Mouse (Mus musculus): Measurements from ENCODE around the gene Rapgef5. TPM values are rescaled to one million over a fixed set of nuclear protein-coding genes. Genes with fewer than 3 reads are reported as not detected.

Rapgef5 gene
- polyA plus RNA-seq, 1 experiment from 2014 or later = 7.9 TPM

DNA sequence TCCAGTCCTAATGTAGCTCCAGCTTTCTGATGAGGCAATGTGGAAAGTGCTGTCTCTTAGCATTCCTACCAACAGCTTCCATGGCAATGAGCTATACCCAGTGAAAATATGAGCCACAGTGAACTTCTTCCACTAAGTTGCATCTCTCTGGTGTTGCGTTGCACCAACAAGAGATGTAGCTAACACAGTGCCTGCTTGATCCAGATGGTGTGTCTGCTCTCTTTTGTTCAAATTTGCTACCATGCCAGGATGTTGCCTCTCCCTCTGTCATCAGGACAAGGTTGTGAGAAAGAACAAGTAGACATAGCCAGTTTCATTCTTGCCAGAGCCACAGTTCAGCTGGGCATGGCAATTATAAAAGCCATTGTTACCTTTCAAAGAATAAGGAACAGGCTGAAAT, 18.9 kb upstream of the Rapgef5 start:
- no peaks in the 10 kb centered on the region for H3K27me3 ChIP-seq (ENCODE audit: control insufficient read depth, insufficient read depth, low read length)
- WGBS = 95% methylated on average over 1 of the region's 1 CpGs

DNA sequence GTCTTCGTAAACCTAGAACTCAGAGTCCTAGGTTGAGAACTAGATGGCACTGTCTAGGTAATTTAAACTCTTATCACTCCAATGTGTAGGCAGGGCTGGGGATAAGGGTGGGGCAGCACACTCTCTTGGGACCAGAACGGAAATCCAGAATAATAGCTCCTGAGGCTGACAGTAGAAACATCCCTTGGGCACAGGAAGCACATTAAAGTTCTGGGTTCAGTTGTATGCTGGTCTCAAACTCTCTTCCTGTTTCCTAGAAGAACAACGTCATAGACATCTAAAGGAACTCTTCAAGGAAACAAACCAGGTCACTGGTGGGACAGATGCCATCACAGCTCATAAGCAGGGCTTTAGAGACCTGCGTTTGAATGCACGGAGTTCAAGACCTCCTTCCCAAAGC, 17.0 kb upstream of the Rapgef5 start:
- ATAC-seq (replicated peaks; ENCODE audit: low FRiP score) (no peak), DNase-seq (ENCODE audit: low spot score) (no peak)
- H3K4me1 ChIP-seq (replicated peaks; ENCODE audit: control insufficient read depth, insufficient read depth, low read length) = no peaks in the 10 kb centered on the region
- no peaks in the 10 kb centered on the region for H3K36me3 ChIP-seq (ENCODE audit: control insufficient read depth, insufficient read depth, low read length)
- H3K4me3 ChIP-seq (ENCODE audit: low read depth, low read length) = no peak overlapping the region
- no peaks in the 10 kb centered on the region for H3K27me3 ChIP-seq (ENCODE audit: control insufficient read depth, insufficient read depth, low read length)
- no peak overlapping the region for H3K4me2 ChIP-seq (ENCODE audit: low read depth, low read length, severe bottlenecking)
- no peaks in the 10 kb centered on the region for H3K9me3 ChIP-seq (ENCODE audit: control insufficient read depth, low read length)
- no peak overlapping the region for H3K9ac ChIP-seq (ENCODE audit: low read length)
- WGBS = 89% methylated on average over 5 of the region's 5 CpGs
- H3K27ac ChIP-seq (ENCODE audit: low read depth, low read length) = no peak overlapping the region

More for the DNA sequence above, 18.9 kb upstream of the Rapgef5 start:
- DNase-seq (ENCODE audit: low spot score) = no peak
- Histone ChIP-seq H3K4me3 (ENCODE audit: low read depth, low read length) (no peak overlapping the region), H3K9ac (ENCODE audit: low read length) (no peak overlapping the region), H3K4me2 (ENCODE audit: low read depth, low read length, severe bottlenecking) (no peak overlapping the region), H3K4me1 (replicated peaks; ENCODE audit: control insufficient read depth, insufficient read depth, low read length) (no peaks in the 10 kb centered on the region), H3K9me3 (ENCODE audit: control insufficient read depth, low read length) (no peaks in the 10 kb centered on the region), H3K27ac (ENCODE audit: low read depth, low read length) (no peak overlapping the region), H3K36me3 (ENCODE audit: control insufficient read depth, insufficient read depth, low read length) (no peaks in the 10 kb centered on the region)
- ATAC-seq (replicated peaks; ENCODE audit: low FRiP score) = no peak

- DNase-seq (ENCODE audit: low spot score) (no peak), ATAC-seq (replicated peaks; ENCODE audit: low FRiP score) (no peak)
- WGBS = 72% methylated on average over 4 of the region's 4 CpGs
- no peak overlapping the region for H3K4me2 ChIP-seq (ENCODE audit: low read depth, low read length, severe bottlenecking)
- H3K9me3 ChIP-seq (ENCODE audit: control insufficient read depth, low read length) = no peaks in the 10 kb centered on the region
- H3K27ac ChIP-seq (ENCODE audit: low read depth, low read length) = no peak overlapping the region
- no peak overlapping the region for H3K9ac ChIP-seq (ENCODE audit: low read length)
- no peaks in the 10 kb centered on the region for H3K27me3 ChIP-seq (ENCODE audit: control insufficient read depth, insufficient read depth, low read length)
- H3K4me3 ChIP-seq (ENCODE audit: low read depth, low read length) = no peak overlapping the region
- no peaks in the 10 kb centered on the region for H3K4me1 ChIP-seq (replicated peaks; ENCODE audit: control insufficient read depth, insufficient read depth, low read length)
- no peaks in the 10 kb centered on the region for H3K36me3 ChIP-seq (ENCODE audit: control insufficient read depth, insufficient read depth, low read length)
These were observed 15.1 kb upstream of the Rapgef5 start for GRCm38 (mm10) chr12:117501180-117501579.

- no peak for DNase-seq (ENCODE audit: low spot score)
- Histone ChIP-seq H3K36me3 (ENCODE audit: control insufficient read depth, insufficient read depth, low read length) (no peaks in the 10 kb centered on the region), H3K4me2 (ENCODE audit: low read depth, low read length, severe bottlenecking) (no peak overlapping the region), H3K27me3 (ENCODE audit: control insufficient read depth, insufficient read depth, low read length) (no peaks in the 10 kb centered on the region), H3K4me1 (replicated peaks; ENCODE audit: control insufficient read depth, insufficient read depth, low read length) (no peaks in the 10 kb centered on the region), H3K9ac (ENCODE audit: low read length) (no peak overlapping the region), H3K9me3 (ENCODE audit: control insufficient read depth, low read length) (no peaks in the 10 kb centered on the region), H3K27ac (ENCODE audit: low read depth, low read length) (no peak overlapping the region), H3K4me3 (ENCODE audit: low read depth, low read length) (no peak overlapping the region)
- ATAC-seq (replicated peaks; ENCODE audit: low FRiP score) = no peak
- WGBS = 97% methylated on average over 3 of the region's 3 CpGs
These were observed 13.4 kb upstream of the Rapgef5 start for GRCm38 (mm10) chr12:117502834-117503233.

DNA sequence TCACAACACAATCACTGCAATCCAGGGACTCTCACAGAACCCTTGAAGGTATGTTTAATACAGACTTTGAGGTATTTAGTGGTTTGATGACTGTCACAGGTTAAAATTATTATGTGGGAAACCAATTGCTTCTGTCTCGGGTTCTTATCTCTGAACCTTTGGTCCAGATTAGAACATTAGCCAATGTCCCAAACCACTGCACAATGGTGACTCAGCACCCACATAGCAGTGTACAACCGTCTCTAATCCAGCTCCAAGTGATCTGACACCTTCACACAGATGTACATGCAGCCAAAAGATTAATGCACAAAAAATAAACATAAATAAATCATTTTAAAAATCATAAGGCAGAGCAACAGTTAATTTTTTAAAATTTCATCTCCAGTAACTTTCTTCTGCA, 11.1 kb upstream of the Rapgef5 start:
- Histone ChIP-seq H3K9me3 (ENCODE audit: control insufficient read depth, low read length) (no peaks in the 10 kb centered on the region), H3K27ac (ENCODE audit: low read depth, low read length) (no peak overlapping the region), H3K9ac (ENCODE audit: low read length) (no peak overlapping the region), H3K36me3 (ENCODE audit: control insufficient read depth, insufficient read depth, low read length) (no peaks in the 10 kb centered on the region), H3K4me1 (replicated peaks; ENCODE audit: control insufficient read depth, insufficient read depth, low read length) (no peaks in the 10 kb centered on the region), H3K27me3 (ENCODE audit: control insufficient read depth, insufficient read depth, low read length) (no peaks in the 10 kb centered on the region), H3K4me2 (ENCODE audit: low read depth, low read length, severe bottlenecking) (no peak overlapping the region), H3K4me3 (ENCODE audit: low read depth, low read length) (no peak overlapping the region)
- DNase-seq (ENCODE audit: low spot score) = no peak
- no peak for ATAC-seq (replicated peaks; ENCODE audit: low FRiP score)
- 81% methylated on average over 2 of the region's 2 CpGs for WGBS

- no peak overlapping the region for H3K27ac ChIP-seq (ENCODE audit: low read depth, low read length)
- H3K27me3 ChIP-seq (ENCODE audit: control insufficient read depth, insufficient read depth, low read length) = no peaks in the 10 kb centered on the region
- ATAC-seq (replicated peaks; ENCODE audit: low FRiP score) (no peak), DNase-seq (ENCODE audit: low spot score) (no peak)
- H3K4me3 ChIP-seq (ENCODE audit: low read depth, low read length) = no peak overlapping the region
- H3K4me1 ChIP-seq (replicated peaks; ENCODE audit: control insufficient read depth, insufficient read depth, low read length) = no peaks in the 10 kb centered on the region
- H3K4me2 ChIP-seq (ENCODE audit: low read depth, low read length, severe bottlenecking) = no peak overlapping the region
- no peaks in the 10 kb centered on the region for H3K9me3 ChIP-seq (ENCODE audit: control insufficient read depth, low read length)
- no peak overlapping the region for H3K9ac ChIP-seq (ENCODE audit: low read length)
- no peaks in the 10 kb centered on the region for H3K36me3 ChIP-seq (ENCODE audit: control insufficient read depth, insufficient read depth, low read length)
- 62% methylated on average over 1 of the region's 1 CpGs for WGBS
These were observed 8.5 kb upstream of the Rapgef5 start for GRCm38 (mm10) chr12:117507772-117508171.

- no peak overlapping the region for H3K4me2 ChIP-seq (ENCODE audit: low read depth, low read length, severe bottlenecking)
- H3K27me3 ChIP-seq (ENCODE audit: control insufficient read depth, insufficient read depth, low read length) = no peaks in the 10 kb centered on the region
- no peak overlapping the region for H3K9ac ChIP-seq (ENCODE audit: low read length)
- ATAC-seq (replicated peaks; ENCODE audit: low FRiP score) (no peak), DNase-seq (ENCODE audit: low spot score) (no peak)
- 79% methylated on average over 2 of the region's 2 CpGs for WGBS
- H3K36me3 ChIP-seq (ENCODE audit: control insufficient read depth, insufficient read depth, low read length) = no peaks in the 10 kb centered on the region
- H3K9me3 ChIP-seq (ENCODE audit: control insufficient read depth, low read length) = no peaks in the 10 kb centered on the region
- no peak overlapping the region for H3K4me3 ChIP-seq (ENCODE audit: low read depth, low read length)
- no peaks in the 10 kb centered on the region for H3K4me1 ChIP-seq (replicated peaks; ENCODE audit: control insufficient read depth, insufficient read depth, low read length)
- no peak overlapping the region for H3K27ac ChIP-seq (ENCODE audit: low read depth, low read length)
These were observed 6.4 kb upstream of the Rapgef5 start for GRCm38 (mm10) chr12:117509919-117510318.

GRCm38 (mm10) chr12:117512468-117512867, 3.8 kb upstream of the Rapgef5 start:
- no peak overlapping the region for H3K4me3 ChIP-seq (ENCODE audit: low read depth, low read length)
- no peaks in the 10 kb centered on the region for H3K9me3 ChIP-seq (ENCODE audit: control insufficient read depth, low read length)
- DNase-seq (ENCODE audit: low spot score) = no peak
- no peaks in the 10 kb centered on the region for H3K4me1 ChIP-seq (replicated peaks; ENCODE audit: control insufficient read depth, insufficient read depth, low read length)
- no peak overlapping the region for H3K27ac ChIP-seq (ENCODE audit: low read depth, low read length)
- no peak for ATAC-seq (replicated peaks; ENCODE audit: low FRiP score)
- H3K27me3 ChIP-seq (ENCODE audit: control insufficient read depth, insufficient read depth, low read length) = no peaks in the 10 kb centered on the region
- no peaks in the 10 kb centered on the region for H3K36me3 ChIP-seq (ENCODE audit: control insufficient read depth, insufficient read depth, low read length)
- 91% methylated on average over 3 of the region's 3 CpGs for WGBS
- H3K9ac ChIP-seq (ENCODE audit: low read length) = no peak overlapping the region
- H3K4me2 ChIP-seq (ENCODE audit: low read depth, low read length, severe bottlenecking) = no peak overlapping the region

DNA sequence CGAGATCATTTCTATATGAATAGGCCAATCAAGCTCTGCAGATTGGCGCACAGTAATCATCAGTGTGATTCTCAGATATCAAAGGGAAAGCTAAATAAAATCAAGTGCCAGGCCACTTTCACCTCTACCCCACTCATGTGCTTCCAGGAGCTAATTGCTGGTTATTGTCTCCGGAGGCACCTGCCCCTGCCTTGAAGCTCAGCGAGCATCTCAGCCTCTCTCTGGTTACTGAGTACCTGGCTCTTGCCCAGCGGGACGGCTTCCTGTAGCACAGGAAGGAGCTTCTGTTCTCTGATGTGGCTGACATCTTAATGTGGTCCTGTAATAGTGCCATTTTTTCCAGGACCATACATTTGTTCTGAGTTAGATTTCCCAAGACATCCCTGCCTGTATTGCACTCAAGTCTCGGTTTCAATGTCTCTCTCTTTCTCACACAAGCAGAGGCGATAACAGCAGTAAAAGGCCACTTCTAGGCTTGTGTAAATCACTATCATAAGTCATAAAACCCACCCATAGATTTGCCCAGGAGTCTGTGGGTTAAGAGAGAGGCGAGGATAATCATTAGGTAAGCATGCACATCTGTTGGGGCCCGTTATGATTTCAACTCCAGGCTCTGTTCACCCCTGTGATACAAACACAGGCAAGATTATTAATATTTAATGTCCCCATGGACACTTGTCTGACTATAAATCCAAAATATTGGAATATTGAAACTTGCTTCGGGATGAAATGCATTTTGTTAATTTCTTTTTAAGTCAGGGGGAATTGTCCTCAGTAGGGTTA, 2.9 kb upstream of the Rapgef5 start:
- H3K4me3 ChIP-seq (ENCODE audit: low read depth, low read length) = no peak overlapping the region

More for the DNA sequence above, 2.9 kb upstream of the Rapgef5 start:
- Histone ChIP-seq H3K9me3 (ENCODE audit: control insufficient read depth, low read length) (no peaks in the 10 kb centered on the region), H3K27me3 (ENCODE audit: control insufficient read depth, insufficient read depth, low read length) (no peaks in the 10 kb centered on the region), H3K4me1 (replicated peaks; ENCODE audit: control insufficient read depth, insufficient read depth, low read length) (no peaks in the 10 kb centered on the region), H3K9ac (ENCODE audit: low read length) (no peak overlapping the region), H3K4me2 (ENCODE audit: low read depth, low read length, severe bottlenecking) (no peak overlapping the region), H3K27ac (ENCODE audit: low read depth, low read length) (no peak overlapping the region), H3K36me3 (ENCODE audit: control insufficient read depth, insufficient read depth, low read length) (no peaks in the 10 kb centered on the region)
- DNase-seq (ENCODE audit: low spot score) (no peak), ATAC-seq (replicated peaks; ENCODE audit: low FRiP score) (no peak)
- 79% methylated on average over 11 of the region's 11 CpGs for WGBS

All from forebrain, embryonic 11.5 days (tissue).